Mouse (Mus musculus): ENCODE data around the gene Pgp.
"Not testable (repeated sequence)": the region's sequence is repeated elsewhere in the genome, so short reads cannot be mapped to it uniquely, and the experiment has no call there.

The Pgp gene

GRCm38 (mm10) chr17:24469910-24470602 is at the start of gene Pgp, which contains the start of gene E4f1:
Gene Pgp (plus strand): TSS chr17:24470392.
Gene E4f1 (minus strand): TSS chr17:24470313.
- DNase-seq (ENCODE audit: low spot score in 2 of 2) = peak; percentile 100

DNA sequence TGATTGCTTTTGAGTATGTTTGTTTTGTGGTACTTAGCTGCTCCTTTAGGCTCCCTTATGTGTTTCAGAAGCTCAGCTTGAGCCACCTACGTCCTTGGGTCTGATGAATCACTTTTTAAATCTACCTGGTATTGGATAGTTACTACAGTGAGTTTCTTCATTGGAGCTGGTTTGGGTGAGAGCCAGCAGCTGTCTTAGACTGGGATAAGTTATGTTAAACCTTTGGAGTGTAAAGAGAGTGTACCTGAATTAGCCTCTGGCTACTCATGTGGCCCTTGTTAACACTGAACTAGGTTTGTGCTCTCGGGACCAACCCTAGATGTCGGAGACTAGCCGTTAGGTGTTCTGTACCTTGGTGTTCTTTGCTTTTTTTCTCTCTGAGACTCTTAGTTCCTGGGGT is 47.1 kb upstream of the Pgp start:
- no peak for DNase-seq (ENCODE audit: low spot score in 2 of 2)

GRCm38 (mm10) chr17:24424489-24424888 is 45.7 kb upstream of the Pgp start:
- DNase-seq (ENCODE audit: low spot score in 2 of 2) = no peak

- DNase-seq (ENCODE audit: low spot score in 2 of 2) = not testable (repeated sequence)
Measured at GRCm38 (mm10) chr17:24425326-24425725, 44.9 kb upstream of the Pgp start.

- no peak for DNase-seq (ENCODE audit: low spot score in 2 of 2)
Measured at GRCm38 (mm10) chr17:24425905-24426304, 44.3 kb upstream of the Pgp start.

DNA sequence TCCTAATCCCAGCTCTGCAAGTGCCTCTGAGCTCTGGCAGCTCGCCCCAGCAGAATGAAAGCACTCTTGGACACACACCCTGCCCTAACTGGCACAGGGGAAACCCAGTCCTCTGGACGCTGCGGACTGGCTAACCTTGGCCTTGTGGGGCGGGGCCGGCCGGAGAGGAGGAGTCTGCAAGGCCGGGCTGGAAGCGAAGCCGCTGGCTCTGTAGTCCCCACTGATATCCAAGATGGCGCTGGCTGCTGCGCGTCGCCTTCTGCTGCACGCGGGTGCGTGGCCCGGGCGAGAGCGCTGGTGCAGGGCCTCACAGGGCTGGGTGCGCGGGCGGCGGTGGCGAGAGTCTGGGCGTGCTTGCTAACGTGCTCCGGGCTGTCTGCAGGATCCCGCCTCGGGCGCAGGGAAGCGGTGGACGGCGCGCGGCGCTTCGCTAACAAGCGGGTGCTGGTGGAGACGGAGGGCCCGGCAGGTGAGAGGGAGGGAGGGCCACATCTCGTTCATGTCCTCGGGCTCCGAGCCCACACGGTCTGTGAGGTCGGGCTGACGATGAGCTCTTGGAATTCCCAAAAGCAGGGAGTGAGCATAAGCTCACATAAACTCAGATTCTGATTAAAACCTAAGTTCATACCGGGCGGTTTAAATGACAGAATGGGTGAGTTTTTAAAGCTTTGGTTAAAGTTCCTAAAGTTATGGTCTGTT is 43.6 kb upstream of the Pgp start, which contains the start of gene Eci1:
Gene Eci1, plus strand, starts transcription at position 171 of the 699 bp plus-strand sequence.
- peak; percentile 94 to 95 for DNase-seq (ENCODE audit: low spot score in 2 of 2)

DNA sequence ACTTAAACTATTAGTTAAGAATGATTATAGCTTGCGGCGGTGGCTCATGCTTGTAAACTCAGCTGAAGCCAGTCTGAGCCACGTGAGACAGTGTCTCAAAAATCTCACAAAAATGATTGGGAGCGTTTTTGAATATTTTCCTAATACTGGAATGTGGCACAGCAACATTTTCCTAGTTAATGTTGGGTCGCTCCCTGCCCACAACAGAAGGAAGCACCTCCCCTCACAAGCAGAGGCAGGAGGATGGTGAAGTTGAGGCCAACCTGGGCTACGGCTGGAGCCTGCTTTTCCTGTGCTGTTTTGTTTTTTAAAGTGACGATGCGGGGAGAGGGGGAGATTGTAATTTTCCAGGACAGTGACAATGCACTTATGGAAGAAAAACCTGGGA is 43.0 kb upstream of the Pgp start:
- no peak for DNase-seq (ENCODE audit: low spot score in 2 of 2)

DNA sequence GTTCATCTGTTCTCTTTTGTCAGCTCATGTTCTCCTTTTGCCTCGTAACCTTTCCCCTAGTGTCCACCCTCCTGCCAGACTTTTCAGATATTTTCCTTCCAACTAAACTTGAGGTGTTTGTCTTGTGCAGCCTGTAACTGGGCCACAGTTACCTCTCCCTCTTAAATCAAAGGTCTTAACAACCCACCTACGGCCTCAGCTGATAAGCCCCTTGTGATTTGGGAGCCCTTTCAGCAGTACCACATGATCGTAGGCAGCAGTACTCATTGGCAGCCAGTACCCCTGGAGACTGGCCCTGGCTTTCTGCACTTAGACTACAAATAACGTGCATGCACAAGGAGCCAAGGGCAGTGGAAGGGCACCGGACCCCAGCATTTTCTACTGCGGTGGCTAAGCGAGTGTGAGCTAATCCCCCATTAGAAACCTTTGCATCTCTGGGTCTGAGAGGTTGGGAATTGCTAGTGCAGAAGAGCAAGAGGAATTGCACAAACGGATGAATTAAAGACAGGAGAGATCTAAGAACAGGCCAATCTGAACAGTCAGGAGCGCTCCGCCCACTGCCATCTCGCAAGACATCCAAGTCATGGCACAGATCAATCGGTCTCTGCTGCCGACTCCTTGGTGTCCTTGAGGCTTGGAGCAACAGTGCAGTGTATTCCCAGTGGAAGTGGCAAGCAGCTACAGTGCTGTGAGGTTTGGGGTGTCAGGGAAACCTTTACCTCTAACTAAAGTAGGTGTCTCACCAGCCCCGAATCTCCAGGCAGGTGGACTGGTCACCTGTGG is 40.8 kb upstream of the Pgp start:
- DNase-seq (ENCODE audit: low spot score in 2 of 2) = no peak

- DNase-seq (ENCODE audit: low spot score in 2 of 2) = peak in 1 of 2 experiments; percentile 34
Measured at GRCm38 (mm10) chr17:24437016-24437415, 33.2 kb upstream of the Pgp start.

DNA sequence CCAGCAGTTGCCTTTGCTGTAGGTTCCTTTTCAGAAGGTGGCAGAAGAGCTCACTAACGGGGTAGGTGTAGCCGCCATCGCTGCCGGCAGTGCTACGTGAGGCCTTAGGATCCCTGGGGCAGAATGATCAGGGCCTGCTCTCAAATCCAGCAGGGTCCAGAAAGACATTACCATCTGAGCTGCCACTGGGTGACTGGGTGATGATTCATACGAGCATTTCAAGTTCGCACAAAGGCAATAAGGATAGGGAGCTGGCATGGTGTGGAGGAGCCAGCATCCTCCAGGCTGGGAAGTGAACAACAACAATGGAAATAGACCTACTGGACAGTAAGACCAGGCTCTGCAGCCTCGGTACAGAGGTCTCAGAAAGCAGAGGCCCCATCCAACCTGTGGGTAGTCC is 29.8 kb upstream of the Pgp start:
- peak in 1 of 2 experiments; percentile 16 for DNase-seq (ENCODE audit: low spot score in 2 of 2)

DNA sequence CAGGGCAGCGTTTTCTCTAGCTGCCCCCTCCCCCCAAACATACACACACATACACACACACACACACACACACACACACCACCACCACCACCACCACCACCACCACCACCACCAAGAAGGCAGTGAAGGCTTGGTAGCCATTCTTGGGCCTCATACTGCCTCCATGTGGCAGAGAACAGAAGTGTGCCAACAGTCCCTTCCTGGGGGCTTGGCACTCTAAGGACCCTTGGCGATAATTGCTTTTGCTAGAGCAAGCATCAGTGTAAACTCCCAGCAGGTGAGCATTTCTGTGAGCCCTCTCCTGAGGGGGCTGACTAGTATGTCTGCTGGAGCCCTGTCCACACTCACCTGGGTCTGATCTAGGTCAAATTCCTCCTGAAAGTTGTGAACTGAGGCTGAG is 29.0 kb upstream of the Pgp start:
- DNase-seq (ENCODE audit: low spot score in 2 of 2) = peak in 1 of 2 experiments; percentile 28

GRCm38 (mm10) chr17:24442107-24442506 is 28.1 kb upstream of the Pgp start:
- DNase-seq (ENCODE audit: low spot score in 2 of 2) = no peak

DNA sequence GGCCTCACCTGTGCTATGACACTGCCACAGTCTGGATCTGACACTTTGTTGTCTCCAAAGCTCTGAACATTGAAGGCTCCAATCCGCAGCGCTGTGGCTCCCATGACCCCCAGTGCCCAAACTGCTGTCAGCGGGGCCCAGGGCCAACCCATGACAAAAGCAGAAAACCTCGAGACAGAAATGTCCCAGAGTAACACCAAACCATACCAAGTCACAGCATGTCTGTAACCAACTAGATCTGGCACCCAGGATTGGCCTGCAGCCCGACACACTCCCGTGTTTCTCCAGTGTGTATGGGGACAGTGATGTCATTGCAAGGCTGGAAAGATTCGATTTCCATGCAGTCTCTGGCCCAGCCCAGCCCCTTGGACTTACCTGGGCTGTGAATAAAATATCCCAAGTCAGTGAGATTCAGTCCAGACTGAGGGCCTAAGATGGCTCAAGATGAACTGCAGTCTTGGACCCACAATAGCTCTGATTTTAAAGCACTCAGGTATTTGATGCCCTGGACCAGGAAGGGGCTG is 27.5 kb upstream of the Pgp start, which contains the start of gene Dnase1l2:
Gene Dnase1l2, minus strand, starts transcription at position 474 of the 524 bp plus-strand sequence.
- DNase-seq (ENCODE audit: low spot score in 2 of 2) = no peak

DNA sequence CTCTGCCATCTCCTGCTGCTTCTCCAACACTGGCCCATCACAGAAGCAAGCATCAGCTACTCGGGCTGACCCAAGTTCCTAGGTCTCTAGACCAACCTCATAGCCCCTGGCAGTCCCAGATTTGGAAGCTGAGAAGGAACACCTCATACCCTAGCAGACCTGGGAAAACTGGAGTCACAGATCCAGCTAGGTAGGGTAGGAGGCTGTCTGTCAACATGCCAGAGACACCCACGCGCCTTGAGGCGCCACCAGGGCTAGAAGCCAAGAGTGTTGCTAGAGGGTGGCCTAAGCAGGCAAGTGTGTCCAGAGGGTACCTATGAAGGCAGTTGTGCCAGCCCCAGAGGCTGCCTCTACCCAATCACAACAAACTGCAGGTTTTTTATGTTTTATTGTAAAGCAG is 26.8 kb upstream of the Pgp start:
- DNase-seq (ENCODE audit: low spot score in 2 of 2) = no peak

GRCm38 (mm10) chr17:24446590-24446989 is 23.6 kb upstream of the Pgp start:
- DNase-seq (ENCODE audit: low spot score in 2 of 2) = peak in 1 of 2 experiments; percentile 24

GRCm38 (mm10) chr17:24449507-24449906 is 20.7 kb upstream of the Pgp start:
- peak in 1 of 2 experiments; percentile 13 for DNase-seq (ENCODE audit: low spot score in 2 of 2)

GRCm38 (mm10) chr17:24451220-24451619 is 19.0 kb upstream of the Pgp start:
- peak in 1 of 2 experiments; percentile 17 for DNase-seq (ENCODE audit: low spot score in 2 of 2)

DNA sequence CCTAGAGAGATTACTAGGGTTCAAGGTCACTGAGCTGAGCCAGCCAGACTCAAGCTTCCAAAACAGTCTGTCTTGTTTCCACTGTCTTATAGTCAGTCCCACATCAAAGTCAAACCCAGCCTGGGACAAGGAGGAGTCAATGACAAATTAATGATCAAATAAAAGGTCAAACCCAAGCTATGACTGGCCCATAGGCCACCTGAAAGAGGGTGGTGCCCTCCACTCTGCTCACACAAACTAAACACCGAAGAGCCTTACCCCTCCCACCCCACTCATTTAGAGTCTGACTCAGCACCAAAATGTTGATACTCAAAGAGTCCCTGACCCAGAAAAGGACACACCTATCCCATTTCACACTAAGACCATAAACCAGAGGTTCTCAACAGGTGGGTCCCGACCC is 16.8 kb upstream of the Pgp start:
- peak in 1 of 2 experiments; percentile 20 for DNase-seq (ENCODE audit: low spot score in 2 of 2)

GRCm38 (mm10) chr17:24454218-24454755 is 15.9 kb upstream of the Pgp start:
- DNase-seq (ENCODE audit: low spot score in 2 of 2) = no peak

DNA sequence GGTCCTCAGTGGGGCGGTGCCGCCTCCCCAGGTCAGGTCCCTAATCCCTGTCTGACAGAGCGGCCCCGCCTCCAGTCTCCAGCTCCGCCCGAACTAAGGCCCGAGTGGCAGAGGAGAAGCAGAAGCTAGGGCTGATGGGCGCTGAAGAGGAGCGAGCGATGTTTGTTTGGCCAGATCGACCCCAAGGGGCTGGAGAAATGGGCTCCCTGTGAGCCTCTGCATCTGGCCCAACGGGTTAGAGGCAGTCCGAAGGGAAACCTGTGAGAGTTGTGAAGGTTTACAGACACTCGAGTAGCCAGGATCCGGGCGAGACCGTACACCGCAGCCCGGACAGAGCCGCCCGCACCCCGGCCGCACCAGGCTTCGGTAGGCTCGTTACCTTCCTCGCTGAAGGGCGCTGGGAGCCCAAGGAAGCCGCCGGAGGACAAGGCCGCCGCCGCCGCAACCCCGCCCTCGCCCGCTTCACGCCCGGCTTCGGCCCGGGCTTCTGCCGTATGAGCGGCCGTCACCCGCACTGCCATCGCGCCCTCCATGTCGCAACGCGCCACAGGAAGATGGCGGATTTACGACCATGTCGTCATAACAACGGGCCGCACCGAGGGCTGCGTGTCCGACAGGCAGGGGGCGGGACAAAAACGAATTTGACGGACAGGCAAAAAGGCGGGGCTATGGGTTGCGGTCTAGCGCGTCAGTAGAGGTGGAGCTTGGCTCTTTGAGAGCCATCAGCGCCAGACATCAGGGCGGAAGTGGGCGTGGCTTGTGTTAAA is 15.3 kb upstream of the Pgp start:
- peak; percentile 99 for DNase-seq (ENCODE audit: low spot score in 2 of 2)

Data from right cerebral cortex, postnatal 10 days (tissue).